Mouse (Mus musculus): Measurements from ENCODE around the gene Rnf19b.
A peak's percentile ranks its signal among the peaks of the same experiment; 100 is the strongest.

Rnf19b gene

GRCm38 (mm10) chr4:129058207-129059092, at the start of gene Rnf19b:
Rnf19b (plus strand) TSS chr4:129058271.
- peak; percentile 47 for DNase-seq (ENCODE audit: low read depth, low spot score)

GRCm38 (mm10) chr4:129008672-129009071, 49.4 kb upstream of the Rnf19b start:
- DNase-seq (ENCODE audit: low read depth, low spot score), result no peak

- no peak for DNase-seq (ENCODE audit: low read depth, low spot score)
Measured at GRCm38 (mm10) chr4:129009521-129009920, 48.5 kb upstream of the Rnf19b start.

- no peak for DNase-seq (ENCODE audit: low read depth, low spot score)
Measured at GRCm38 (mm10) chr4:129011604-129012121, 46.4 kb upstream of the Rnf19b start.

- DNase-seq (ENCODE audit: low read depth, low spot score), result no peak
Measured at GRCm38 (mm10) chr4:129013151-129013864, 44.8 kb upstream of the Rnf19b start.

- DNase-seq (ENCODE audit: low read depth, low spot score), result no peak
Measured at GRCm38 (mm10) chr4:129016329-129016728, 41.7 kb upstream of the Rnf19b start.

GRCm38 (mm10) chr4:129017150-129017549, 40.9 kb upstream of the Rnf19b start:
- DNase-seq (ENCODE audit: low read depth, low spot score), result no peak

- no peak for DNase-seq (ENCODE audit: low read depth, low spot score)
Measured at GRCm38 (mm10) chr4:129018788-129019435, 39.2 kb upstream of the Rnf19b start.

- no peak for DNase-seq (ENCODE audit: low read depth, low spot score)
Measured at GRCm38 (mm10) chr4:129019788-129020187, 38.3 kb upstream of the Rnf19b start.

GRCm38 (mm10) chr4:129020454-129020853, 37.6 kb upstream of the Rnf19b start:
- no peak for DNase-seq (ENCODE audit: low read depth, low spot score)

GRCm38 (mm10) chr4:129021426-129021825, 36.6 kb upstream of the Rnf19b start:
- DNase-seq (ENCODE audit: low read depth, low spot score), result no peak

GRCm38 (mm10) chr4:129021886-129022285, 36.2 kb upstream of the Rnf19b start:
- DNase-seq (ENCODE audit: low read depth, low spot score), result no peak

GRCm38 (mm10) chr4:129023884-129024283, 34.2 kb upstream of the Rnf19b start:
- no peak for DNase-seq (ENCODE audit: low read depth, low spot score)

GRCm38 (mm10) chr4:129024775-129025174, 33.3 kb upstream of the Rnf19b start:
- no peak for DNase-seq (ENCODE audit: low read depth, low spot score)

- no peak for DNase-seq (ENCODE audit: low read depth, low spot score)
Measured at GRCm38 (mm10) chr4:129025707-129026106, 32.4 kb upstream of the Rnf19b start.

- DNase-seq (ENCODE audit: low read depth, low spot score), result no peak
Measured at GRCm38 (mm10) chr4:129030746-129031145, 27.3 kb upstream of the Rnf19b start.

- DNase-seq (ENCODE audit: low read depth, low spot score), result no peak
Measured at GRCm38 (mm10) chr4:129031408-129031965, 26.6 kb upstream of the Rnf19b start.

- DNase-seq (ENCODE audit: low read depth, low spot score), result no peak
Measured at GRCm38 (mm10) chr4:129032133-129032962, 25.7 kb upstream of the Rnf19b start.

GRCm38 (mm10) chr4:129032963-129033951, 24.8 kb upstream of the Rnf19b start:
- DNase-seq (ENCODE audit: low read depth, low spot score), result peak; percentile 87

GRCm38 (mm10) chr4:129034224-129034623, 23.8 kb upstream of the Rnf19b start:
- DNase-seq (ENCODE audit: low read depth, low spot score), result no peak

Data from ES-CJ7 (cell line).